Mouse (Mus musculus): ENCODE data around the gene Hs3st4.

Gene Hs3st4

GRCm38 (mm10) chr7:124358068-124358467, 375.4 kb downstream of the Hs3st4 start:
- DNase-seq = no peak

GRCm38 (mm10) chr7:124359836-124360235, 377.2 kb downstream of the Hs3st4 start:
- no peak for DNase-seq

- no peak for DNase-seq
These were observed 389.6 kb downstream of the Hs3st4 start for GRCm38 (mm10) chr7:124372297-124372696.

DNA sequence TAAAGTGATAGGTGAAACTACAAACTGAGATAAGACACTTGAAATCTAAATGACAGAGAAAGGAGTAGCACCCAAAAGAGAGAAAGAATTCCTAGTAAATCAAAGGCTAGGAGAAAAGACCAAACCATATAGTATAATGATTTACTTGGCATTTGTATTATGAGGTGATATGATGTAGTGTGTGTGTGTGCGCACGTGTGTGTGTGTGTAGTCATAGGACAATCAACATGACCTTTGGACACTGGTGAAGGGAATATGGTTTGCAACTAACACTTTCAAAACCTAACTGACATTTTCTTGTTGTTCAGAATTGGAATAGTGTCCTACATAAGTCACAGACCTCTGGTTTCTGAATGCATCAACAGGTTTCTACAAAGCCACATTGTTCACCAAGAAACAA, 390.0 kb downstream of the Hs3st4 start:
- no peak for DNase-seq

DNA sequence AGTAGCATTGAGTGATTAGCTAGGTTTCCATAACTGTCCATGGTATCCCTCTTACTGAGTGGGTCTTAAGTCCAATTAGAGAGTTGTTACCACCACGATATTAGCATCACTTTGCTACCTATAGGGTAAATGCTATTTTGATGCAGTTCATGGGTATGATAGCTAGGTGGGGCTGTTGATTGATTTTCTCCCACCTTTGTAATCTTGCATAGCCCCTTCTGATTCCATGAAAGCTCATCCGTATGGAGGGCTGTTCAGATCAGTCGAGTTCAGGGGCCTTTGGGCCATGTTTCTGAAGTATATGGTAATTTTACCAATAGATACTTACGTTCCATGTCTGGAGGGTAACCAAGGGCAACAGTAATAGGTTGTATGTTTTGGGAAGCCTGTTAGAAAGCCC, 400.8 kb downstream of the Hs3st4 start:
- no peak for DNase-seq

- DNase-seq = no peak
These were observed 416.5 kb downstream of the Hs3st4 start for GRCm38 (mm10) chr7:124399184-124399583.

DNA sequence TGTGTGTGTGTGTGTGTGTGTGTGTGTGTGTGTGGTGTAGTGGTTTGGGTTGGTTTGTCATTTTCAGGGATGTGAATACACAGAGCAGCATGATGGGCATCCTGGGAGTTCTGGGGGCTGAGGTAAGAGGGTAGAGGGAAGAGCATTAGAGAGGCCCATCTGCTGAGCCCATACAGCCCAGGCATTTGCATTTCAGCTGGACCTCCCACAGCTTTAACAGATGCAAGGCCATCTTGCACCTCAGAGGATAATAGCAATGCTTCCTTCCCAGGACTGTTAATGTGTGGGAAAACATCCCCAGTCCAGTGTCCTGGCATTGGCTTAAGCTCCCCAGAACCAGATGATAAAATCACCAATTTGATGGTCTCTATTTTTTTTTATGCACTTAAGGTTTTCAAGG, 444.3 kb downstream of the Hs3st4 start:
- DNase-seq = no peak

Data from right cerebral cortex, postnatal 4 days (tissue).